Mouse (Mus musculus): Measurements from ENCODE around the gene Notch4.

- no peak for TF ChIP-seq CTCF (IDR thresholded peaks at IDR 0.05; ENCODE audit: extremely low read depth, insufficient read length, insufficient replicate concordance, low read depth, low read length)
- no peak for TF ChIP-seq POLR2A (IDR thresholded peaks at IDR 0.05; ENCODE audit: low read depth, low read length)
Observed at GRCm38 (mm10) chr17:34623161-34623560, 59.1 kb downstream of the Notch4 start.

Measured in small intestine, adult 2 months (tissue).